Mouse (Mus musculus) liver, adult 2 months (tissue): ENCODE data around the gene Sipa1l2.

Experiments used
- CTCF ChIP-seq: fragments of 200-500 bp; IDR thresholded peaks from 2 replicates; pipeline ENCODE4 v1.5.1; 2011; ENCODE audit warnings: low read depth, low read length, control low read depth
- POLR2A ChIP-seq: fragments of 200-500 bp; IDR thresholded peaks from 2 replicates; pipeline ENCODE4 v1.6.1; 2011; ENCODE audit warnings: low read length, control low read depth; ENCODE audit not compliant: insufficient read depth; ENCODE audit errors: extremely low read depth

GRCm38 (mm10) chr8:125532953-125533352, 36.7 kb downstream of the Sipa1l2 start:
- TF ChIP-seq POLR2A, result no peak
- no peak for TF ChIP-seq CTCF
